Mouse (Mus musculus) CD4-positive, CD25-positive, alpha-beta regulatory T cell, adult 2 months (primary cell): ENCODE measurements around the gene Dnaja3.

Experiments
- DNase-seq: peaks from one replicate; pipeline ENCODE4 v3.0.0-alpha.2; 2012; ENCODE audit warnings: low read depth, low spot score

Dnaja3 gene

DNA sequence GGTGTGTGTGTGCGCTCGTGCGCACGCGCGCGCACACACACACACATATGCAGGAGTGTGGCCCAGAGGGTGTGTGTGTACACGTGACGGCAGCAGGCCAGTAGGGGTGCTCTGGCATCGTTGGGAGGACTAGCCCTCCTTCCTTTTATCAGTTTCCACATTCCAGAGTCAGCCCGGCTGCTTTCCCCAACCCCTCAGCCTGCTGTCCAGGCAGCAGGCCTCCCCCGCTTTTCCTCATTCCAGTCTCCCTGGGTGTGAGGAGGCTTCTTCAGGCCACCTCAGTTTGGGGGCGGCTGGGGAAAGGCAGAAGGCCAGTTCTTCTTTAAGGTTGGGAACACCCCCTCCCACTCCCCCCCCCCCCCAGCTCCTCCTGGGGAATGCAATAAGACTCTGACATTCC is 2.4 kb downstream of the Dnaja3 start:
- no peak for DNase-seq

DNA sequence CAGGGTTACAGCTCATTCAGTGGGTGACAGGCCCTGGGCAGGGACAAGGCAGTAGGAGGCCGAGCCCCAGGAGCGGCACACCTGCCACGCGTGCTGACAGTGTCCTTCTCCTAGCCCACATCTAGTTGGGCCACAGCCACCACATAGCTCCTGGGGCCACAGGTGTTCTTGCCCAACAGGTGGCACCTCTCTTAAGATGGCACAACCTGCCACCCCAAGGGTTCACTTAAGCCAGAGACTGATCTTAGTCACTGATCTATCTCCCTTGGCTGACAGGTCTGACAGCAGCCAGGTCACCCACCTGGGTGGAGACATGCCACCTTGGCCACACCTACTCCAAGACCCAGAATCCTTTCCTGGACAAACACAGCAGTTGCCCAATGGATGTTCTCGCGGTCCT is 3.1 kb downstream of the Dnaja3 start:
- no peak for DNase-seq

DNA sequence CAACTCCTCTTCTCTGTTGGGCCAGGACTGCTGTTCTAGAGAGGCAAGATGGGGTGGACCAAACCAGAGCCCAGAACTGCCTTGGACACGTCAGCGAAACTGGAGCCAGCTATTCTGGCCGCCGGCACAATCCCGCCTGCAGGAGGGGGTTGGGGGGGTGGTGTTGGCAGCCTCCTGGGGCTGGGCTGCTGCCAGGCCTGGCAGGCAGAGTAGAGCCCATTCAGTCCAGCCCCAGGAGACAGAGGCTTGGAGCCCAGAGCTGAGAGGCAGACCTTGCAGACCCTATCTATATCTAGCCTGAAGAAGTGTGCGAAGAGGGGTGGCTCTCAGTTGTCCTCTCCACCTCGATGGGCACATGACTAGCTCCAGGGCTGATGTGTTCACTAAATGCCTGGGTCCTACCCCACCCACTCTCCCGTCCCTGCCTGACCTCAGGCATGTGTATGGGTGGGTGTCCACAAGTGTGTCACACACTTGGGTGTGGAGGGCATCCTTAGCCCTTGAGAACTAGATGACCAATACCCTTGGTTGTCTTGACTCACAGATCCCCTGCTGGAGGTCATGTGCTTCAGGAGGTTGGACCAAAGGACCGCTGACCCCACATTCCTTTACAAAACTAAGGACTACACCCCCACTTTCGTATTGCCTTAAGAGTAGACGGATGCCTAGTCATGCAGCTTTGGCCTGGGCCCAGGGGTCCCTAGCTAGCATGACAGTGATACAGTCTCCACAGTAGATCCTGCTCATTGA is 4.1 kb downstream of the Dnaja3 start:
- DNase-seq = no peak

DNA sequence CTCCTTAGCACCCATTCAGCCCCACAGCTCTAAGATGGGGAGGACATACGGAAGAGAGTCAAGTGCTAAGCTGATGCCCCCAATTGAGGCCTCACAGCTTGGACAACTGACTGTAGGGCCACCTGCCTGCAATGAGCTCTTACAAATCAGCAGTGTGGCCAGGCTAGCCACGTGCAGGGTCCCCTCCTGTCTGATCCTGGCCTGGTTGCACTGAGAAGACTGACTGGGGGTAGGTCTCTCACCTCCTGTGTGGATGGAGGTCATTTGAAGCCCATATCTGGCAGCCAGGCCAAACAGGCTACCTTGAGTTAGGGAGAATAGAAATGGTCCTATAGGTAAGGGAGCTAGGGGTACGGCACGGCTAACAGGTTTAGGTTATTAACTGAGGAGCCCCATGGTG is 6.1 kb downstream of the Dnaja3 start:
- DNase-seq = no peak

DNA sequence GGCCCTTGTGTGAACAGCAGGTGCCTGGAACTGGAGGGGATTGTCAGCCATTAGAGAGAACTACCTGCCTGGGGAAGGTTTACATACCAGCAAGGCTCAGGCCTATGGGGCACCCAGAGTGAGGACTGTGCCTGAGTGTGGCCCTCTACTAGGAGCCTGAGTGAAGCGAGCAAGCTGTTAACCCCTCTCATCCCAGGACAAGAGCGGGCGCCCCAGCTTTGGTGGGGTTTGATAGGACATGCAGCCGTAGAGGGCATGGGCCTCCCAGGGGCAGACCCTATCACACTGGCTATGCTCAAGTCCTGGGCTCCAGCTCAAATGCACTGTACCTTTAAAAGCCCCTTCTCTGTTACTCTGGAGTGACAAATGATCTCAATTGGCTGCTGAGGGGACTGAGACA is 7.0 kb downstream of the Dnaja3 start:
- no peak for DNase-seq

DNA sequence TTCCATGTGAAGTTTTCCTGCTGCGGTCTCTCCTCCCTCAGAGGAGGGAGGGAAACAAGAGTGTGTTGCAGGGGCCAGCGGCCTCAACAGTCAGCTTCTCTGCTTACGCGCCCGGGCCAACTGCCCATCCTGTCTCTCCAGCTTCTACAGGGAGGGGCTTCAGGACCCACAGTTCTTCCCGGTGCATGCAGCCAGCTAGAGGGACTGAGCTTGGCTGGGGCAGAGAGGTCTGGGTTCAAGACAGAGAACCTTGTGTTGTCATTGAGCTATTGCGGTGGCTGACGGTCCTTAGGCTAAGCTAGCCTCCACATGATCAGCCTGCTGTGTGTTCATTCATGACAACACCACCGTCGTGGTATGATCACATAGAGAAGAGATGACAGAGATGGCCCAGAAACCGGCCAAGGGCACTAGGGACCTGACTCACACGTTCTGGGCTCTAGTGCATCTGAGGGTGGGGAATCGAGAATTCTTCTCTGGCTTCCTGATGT is 7.9 kb downstream of the Dnaja3 start:
- DNase-seq = no peak

DNA sequence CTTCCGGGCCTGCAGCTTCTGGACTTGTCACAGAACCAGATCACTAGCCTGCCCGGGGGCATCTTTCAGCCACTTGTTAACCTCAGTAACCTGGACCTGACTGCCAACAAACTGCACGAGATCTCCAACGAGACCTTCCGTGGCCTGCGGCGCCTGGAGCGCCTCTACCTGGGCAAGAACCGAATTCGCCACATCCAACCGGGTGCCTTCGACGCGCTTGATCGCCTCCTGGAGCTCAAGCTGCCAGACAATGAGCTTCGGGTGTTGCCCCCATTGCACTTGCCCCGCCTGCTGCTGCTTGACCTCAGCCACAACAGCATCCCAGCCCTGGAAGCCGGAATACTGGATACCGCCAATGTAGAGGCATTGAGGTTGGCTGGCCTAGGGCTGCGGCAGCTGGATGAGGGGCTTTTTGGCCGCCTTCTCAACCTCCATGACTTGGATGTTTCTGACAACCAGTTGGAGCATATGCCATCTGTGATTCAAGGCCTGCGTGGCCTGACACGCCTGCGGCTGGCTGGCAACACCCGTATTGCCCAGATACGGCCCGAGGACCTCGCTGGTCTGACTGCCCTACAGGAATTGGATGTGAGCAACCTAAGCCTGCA is 8.7 kb downstream of the Dnaja3 start:
- DNase-seq = no peak

DNA sequence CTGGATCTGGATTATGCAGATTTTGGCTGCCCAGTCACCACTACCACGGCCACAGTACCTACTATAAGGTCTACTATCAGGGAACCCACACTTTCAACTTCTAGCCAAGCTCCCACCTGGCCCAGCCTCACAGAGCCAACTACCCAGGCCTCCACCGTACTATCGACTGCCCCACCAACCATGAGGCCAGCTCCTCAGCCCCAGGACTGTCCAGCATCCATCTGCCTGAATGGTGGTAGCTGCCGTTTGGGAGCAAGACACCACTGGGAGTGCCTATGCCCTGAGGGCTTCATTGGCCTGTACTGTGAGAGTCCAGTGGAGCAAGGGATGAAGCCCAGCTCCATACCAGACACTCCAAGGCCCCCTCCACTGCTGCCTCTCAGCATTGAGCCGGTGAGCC is 9.4 kb downstream of the Dnaja3 start:
- no peak for DNase-seq

DNA sequence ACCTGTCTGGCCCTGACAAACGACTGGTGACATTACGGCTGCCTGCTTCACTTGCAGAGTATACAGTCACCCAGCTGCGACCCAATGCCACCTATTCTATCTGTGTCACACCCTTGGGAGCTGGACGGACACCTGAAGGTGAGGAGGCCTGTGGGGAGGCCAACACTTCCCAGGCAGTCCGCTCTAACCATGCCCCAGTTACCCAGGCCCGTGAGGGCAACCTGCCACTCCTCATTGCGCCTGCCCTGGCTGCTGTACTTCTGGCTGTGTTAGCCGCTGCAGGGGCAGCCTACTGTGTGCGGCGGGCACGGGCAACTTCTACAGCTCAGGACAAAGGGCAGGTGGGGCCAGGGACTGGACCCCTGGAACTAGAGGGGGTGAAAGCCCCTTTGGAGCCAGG is 9.9 kb downstream of the Dnaja3 start:
- DNase-seq = no peak

DNA sequence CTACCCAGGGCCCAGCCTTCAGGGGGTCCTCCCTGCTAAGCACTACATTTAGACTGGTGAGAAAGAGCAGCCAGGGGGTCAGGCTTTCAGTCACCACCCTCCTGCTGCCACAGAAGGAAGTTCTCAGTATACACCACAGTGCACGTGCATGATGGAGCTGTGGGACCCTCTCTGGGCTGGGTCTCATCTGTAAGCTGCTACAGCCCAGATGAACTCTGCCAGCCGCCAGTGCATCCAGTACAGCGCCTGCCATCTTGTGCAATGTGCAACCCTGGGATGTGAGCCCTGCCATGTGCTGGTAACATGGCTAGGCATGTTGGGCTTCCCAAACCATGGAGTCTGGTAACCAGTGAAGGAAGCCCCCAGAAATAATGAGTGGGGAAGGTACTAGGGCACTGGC is 10.4 kb downstream of the Dnaja3 start:
- DNase-seq = no peak

DNA sequence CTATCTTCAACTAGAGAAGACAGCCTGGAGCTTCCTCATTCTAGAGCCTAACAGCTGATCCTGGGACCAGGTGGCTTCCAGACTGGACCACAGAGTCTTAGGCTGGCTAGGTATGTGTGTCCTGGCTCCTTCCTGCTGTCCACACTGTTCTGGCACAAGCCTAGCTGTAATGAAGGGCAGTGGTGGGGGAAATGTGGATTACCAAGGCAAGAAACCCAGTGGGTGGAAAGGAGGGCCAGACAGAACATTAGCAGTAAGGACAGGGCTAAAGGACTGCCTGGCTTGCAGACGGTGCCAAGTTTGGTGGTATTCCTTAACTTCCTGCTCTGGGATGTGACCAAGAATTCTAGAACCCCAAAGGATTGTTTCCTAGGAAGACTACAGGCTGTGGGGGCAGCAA is 11.3 kb downstream of the Dnaja3 start:
- DNase-seq = no peak

DNA sequence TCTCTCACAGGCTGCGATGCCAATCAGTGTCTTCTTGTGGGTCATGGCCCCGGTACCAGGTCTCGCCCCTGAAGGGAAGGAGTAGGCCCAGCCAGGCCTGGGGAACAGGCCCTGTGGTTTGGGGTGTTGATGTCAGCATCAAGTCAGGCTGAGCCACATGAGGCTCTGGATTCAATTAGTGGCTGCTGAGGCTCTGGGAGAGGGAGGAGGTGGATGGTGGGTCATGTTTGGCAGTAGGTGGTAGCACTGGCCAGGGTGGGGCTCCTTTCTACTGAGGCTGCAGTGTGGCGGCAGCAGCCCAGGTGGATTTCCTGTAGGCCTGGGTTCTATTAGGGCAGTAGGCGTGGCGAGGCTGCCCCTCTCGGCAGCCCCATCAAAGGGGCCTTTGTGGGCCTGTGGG is 11.8 kb downstream of the Dnaja3 start:
- no peak for DNase-seq

DNA sequence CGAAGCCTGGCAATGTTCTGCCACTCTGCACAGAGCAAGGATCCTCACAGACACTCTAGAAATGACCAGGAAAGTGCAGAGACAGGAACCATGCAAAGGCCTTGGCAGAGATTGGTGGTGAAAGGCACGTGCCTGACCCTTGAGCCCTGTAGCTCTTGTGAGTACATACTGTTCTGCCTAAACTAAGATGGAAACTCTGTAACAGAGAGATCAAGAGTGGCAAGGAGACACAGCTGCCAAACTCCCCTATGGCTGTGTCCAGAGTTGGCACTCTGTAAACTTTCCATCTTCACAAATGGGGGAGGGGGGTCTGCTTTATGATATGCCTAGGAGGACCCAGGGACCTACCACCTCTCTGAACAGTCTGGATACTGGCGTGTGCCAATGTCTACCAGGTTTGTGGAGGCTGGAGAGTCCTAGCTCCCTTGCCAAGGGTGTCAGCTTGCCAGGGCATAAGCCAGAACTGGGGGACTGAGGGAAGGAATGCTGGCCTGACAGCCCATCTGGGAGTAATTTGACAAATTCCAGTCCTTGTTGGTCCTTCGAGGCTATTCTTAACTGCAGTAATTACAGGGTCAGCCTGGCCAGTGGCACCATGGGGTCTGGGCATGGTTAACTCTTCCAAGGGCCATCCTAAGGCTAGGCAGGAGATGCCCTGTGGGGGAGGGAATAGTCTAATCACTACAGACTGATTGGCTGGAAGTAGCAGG is 13.1 kb downstream of the Dnaja3 start:
- no peak for DNase-seq

DNA sequence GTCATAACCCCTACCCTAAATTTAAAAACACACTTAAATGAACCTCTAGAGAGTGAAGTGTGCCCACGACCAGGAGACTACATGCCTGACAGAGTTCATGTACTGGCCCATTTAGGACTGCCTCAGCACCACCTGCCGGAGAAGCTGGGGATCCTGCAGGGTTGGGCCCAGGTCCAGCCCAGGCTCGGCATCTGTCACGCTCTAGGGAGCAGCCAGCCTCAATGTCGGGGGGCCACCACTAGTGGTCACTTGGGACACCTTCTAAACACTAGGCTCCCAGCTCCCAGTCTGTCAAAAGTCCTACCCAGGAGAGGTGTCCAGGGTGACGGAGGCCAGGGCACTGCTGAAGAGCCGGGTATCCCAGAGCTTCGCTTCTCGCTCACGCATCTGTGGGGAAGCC is 14.9 kb downstream of the Dnaja3 start:
- no peak for DNase-seq

DNA sequence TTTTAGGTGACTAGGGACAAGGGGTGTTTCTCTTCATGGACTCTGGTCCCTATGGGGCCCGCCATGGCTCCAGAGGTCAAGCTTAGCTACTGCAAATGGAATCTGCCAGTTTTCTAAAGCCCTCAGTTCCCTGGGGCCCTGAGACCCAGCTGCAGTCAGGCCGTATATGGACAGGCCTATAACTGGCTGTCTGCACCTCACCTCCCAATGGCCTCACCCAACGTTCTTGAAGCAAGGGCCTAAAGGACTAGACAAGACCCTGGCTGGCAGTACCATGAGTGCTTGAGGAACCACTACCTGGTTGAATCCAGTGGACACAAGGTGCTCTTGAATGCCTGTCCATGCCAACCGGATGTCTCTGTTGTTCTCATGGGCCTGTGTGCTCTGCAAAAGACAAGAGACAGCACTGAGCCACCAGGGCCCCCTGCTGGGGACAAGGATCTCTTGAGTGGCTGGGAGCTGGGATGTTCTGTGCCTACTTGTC is 15.5 kb downstream of the Dnaja3 start:
- no peak for DNase-seq

DNA sequence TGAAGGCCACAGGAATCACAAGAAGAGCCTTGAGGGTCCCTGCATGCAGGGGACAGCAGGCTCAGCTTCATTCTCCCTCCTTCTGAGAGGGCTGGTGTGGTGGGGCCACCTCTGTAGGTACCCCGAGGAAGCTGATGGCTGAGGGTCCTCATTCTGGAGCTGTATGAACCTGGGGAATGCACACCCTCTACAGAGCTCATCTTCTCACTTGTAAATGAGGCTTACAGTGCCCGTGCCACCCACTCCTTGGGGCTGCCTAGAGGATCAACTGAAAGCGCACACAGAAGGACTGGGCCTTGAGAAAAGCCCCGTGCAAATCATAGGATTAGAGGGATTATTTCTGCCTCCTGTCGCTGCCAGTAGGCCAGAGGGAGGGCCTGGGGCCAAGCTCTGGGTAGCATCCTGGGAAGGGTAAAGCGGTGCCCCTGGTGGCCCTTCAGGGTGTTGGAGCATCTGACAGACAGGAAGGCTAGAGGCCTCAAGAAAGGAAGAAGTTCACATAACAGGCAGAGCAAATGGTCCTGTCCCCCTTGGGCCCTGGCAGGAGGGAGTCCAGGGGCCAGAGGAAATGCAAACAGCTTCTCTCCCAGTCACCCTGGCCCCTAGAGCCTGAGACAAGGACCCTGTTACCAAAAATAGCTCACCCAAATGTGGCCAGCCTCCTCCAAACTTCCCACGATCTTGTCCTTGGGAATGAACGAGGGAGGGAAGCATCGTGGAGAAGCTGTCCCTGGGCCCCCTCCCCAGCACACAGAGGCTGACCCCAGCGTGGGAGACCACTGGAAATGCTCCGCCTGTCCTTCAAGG is 16.2 kb downstream of the Dnaja3 start:
- no peak for DNase-seq

DNA sequence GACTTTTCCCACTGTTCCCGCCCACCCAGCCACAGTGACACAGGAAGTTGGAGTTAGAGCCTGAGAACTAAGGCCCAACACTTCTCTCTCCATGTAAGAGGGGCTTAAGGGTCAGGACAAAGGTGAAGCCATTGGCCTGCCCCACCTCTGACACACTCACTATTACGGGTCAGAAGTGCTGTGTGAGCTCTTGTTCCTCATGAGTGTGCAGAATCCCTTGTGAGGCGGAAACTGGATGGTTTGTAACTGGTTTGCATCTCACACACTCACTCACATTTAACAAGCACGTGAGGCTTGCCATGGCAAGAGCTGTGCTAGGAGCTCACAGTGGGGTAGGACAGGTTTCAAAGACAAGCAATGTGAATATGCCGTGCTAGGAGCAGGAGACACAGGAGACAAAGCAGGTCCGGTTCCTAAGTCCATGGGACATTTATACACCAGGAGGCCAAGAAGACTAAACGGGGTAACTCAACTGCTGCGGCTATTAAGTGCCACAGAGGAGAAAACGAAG is 16.8 kb downstream of the Dnaja3 start:
- no peak for DNase-seq

DNA sequence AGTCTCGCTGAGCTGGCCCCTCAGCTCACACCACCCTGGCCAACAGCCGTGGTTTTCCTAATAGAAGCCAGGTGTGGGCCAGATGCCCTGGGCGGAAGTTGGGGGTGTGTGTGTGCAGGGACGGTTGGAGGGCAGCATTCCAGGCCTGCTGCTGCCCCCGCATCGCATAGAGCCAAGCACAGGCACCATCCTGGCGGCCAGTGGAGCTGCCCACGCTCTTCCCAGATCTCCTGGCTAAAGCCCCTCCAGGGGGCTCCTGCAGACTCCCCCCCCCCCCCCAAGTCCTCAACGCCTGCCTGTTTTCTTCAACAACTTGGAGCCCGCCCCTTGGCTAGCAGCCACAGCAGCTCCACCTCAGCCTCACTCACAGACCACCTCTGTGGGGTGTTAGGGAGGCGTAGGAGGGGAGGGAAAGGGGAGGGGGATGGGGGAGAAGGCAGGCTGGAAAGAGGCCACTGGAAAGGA is 19.0 kb downstream of the Dnaja3 start:
- DNase-seq = no peak

DNA sequence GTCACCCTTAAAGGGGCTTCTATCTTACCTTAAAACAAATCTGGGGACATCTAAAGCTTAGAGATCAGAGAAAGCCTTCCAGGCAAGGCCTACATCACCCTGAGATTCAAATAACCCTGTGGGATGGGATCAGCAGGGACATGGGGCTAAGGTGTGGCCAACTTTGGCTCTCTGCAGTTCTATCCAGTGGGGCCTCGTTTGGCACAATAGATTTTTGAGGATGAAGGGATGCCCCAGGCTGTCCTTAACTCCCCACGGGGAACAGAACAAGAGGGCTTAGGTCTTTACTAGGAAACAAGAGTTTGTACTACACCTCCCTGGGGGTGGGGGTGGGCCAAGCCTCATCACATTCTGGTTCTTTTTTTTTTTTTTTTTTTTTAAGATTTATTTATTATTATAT is 19.5 kb downstream of the Dnaja3 start:
- DNase-seq = no peak

DNA sequence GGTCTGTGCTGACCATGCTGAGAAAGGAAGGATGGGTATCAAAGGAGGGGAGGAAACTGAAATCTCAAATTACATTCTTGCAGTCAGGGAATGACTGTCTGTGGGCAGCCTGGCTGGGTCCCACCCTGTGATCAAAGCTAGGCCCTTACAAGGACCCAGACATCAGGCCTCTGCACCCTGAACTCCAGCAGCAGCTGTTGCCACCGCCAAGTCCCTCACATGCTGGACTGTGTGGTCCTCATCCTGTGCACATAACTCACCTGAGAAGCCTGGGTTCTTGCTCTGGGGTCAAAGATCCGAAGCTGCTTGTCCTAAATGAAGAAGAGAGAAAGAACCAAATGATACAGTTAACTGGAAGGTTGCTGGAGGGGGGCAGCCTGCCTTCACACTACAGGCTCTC is 21.8 kb downstream of the Dnaja3 start:
- DNase-seq = no peak

DNA sequence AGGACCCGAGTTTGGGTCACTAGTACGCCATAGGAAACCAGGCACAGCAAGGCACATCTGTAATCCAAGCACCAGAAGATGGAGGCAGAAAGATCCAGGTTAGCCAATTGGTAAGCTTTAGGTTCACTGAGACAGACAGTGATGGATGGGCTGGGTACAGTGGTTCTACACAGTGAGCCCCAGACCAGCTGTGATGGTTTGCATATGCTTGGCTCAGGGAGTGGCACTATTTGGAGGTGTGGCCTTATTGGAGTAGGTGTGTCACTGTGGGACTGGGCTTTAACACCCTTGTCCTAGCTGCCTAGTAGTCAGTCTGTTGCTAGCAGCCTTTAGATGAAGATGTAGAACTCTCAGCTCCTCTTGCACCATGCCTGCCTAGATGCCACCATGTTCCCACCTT is 24.0 kb downstream of the Dnaja3 start:
- DNase-seq = no peak

DNA sequence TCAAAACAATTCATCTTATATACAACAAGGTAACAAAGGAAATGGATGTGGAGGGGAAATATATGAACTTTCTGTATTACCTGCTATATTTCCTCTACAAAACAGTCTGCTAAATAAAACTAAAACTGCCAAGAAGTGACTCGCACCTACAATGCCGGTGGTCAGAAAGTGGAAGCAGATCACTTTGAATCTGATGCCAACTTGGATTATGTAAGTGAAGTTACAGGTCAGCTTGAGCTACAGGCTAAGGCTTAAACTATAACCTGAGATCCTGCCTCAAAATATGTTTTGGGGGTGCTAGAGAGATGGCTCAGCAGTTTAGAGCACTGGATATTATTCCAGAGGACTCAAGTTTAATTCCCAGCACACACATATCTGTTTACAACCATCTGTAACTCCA is 25.9 kb downstream of the Dnaja3 start:
- DNase-seq = no peak
